8 mouse cellular contexts compared by ENCODE assay signal in genomic region chrX:57052848-57053173, GRCm38 (mm10). TPM values are rescaled to one million over a fixed set of nuclear protein-coding genes. Genes with fewer than 3 reads are reported as not detected.
DNase-seq lines count a peak whose midpoint lies in the region; ATAC-seq and TF ChIP-seq lines count a peak whose summit lies in the region.

No protein-coding gene starts in this region.

- peak overlapping the region; percentile 93 for H3K27ac ChIP-seq in heart, embryonic 12.5 days (ENCODE audit: poor library complexity, severe bottlenecking)
- H3K27ac ChIP-seq in forebrain, postnatal 0 days (ENCODE audit: low read depth, low read length): peak overlapping the region; percentile 94

- peaks cover 10% of the 10 kb centered on the region; the same call in 1 of the 2 replicates for H3K36me3 ChIP-seq in heart, embryonic 12.5 days
- H3K36me3 ChIP-seq in G1E (replicated peaks): peaks cover 14% of the 10 kb centered on the region
- no peaks in the 10 kb centered on the region; the same call in 1 of the 2 replicates for H3K36me3 ChIP-seq in forebrain, postnatal 0 days (ENCODE audit: insufficient read depth)

- peak overlapping the region; percentile 56 for H3K4me2 ChIP-seq in heart, embryonic 12.5 days
- H3K4me2 ChIP-seq in forebrain, postnatal 0 days (ENCODE audit: low read depth): peak overlapping the region; percentile 48

- TF ChIP-seq CTCF in G1E (IDR thresholded peaks at IDR 0.05; ENCODE audit: low read depth, low read length): no peak
- no peak for TF ChIP-seq CTCF in forebrain, postnatal 0 days (IDR thresholded peaks at IDR 0.05; ENCODE audit: low read depth)

- peak overlapping the region; percentile 68 for H3K4me3 ChIP-seq in heart, embryonic 12.5 days
- H3K4me3 ChIP-seq in G1E (ENCODE audit: low read depth, low read length): peak overlapping the region; percentile 76
- H3K4me3 ChIP-seq in forebrain, postnatal 0 days (ENCODE audit: low read depth, low read length): peak overlapping the region; percentile 57

- ATAC-seq in heart, embryonic 12.5 days (ENCODE audit: insufficient number of reproducible peaks, low FRiP score): peak; percentile 40; the same call in 1 of the 2 replicates
- peak; percentile 51 for ATAC-seq in G1E (ENCODE audit: extremely low read depth, insufficient number of reproducible peaks, low FRiP score, poor library complexity, severe bottlenecking)
- ATAC-seq in forebrain, postnatal 0 days: peak; percentile 61
- peak; percentile 23; the same call in 1 of the 2 replicates for ATAC-seq in megakaryocyte, adult 5-6 weeks (ENCODE audit: poor library complexity, severe bottlenecking)

- no peaks in the 10 kb centered on the region for H3K27me3 ChIP-seq in heart, embryonic 12.5 days (replicated peaks)
- no peaks in the 10 kb centered on the region for H3K27me3 ChIP-seq in G1E (ENCODE audit: insufficient read depth, low read length)
- no peaks in the 10 kb centered on the region for H3K27me3 ChIP-seq in forebrain, postnatal 0 days (ENCODE audit: insufficient read depth, low read length)

- no peaks in the 10 kb centered on the region for H3K9me3 ChIP-seq in heart, embryonic 12.5 days (replicated peaks)
- H3K9me3 ChIP-seq in G1E (replicated peaks): no peaks in the 10 kb centered on the region
- no peaks in the 10 kb centered on the region for H3K9me3 ChIP-seq in forebrain, postnatal 0 days (ENCODE audit: low read length)

- DNase-seq in heart, adult 18-20 months: no peak
- DNase-seq in G1E (ENCODE audit: low spot score): no peak
- DNase-seq in forebrain, postnatal 0 days: no peak
- DNase-seq in adrenal gland, postnatal 25 days: no peak
- DNase-seq in adrenal gland, postnatal 10 days: no peak
- DNase-seq in ovary, adult 18-20 months (ENCODE audit: low spot score): no peak

- H3K4me1 ChIP-seq in heart, embryonic 12.5 days (replicated peaks): no peaks in the 10 kb centered on the region
- no peaks in the 10 kb centered on the region; the same call in 1 of the 2 replicates for H3K4me1 ChIP-seq in G1E (ENCODE audit: insufficient read depth, low read depth, low read length)
- no peaks in the 10 kb centered on the region for H3K4me1 ChIP-seq in forebrain, postnatal 0 days (ENCODE audit: insufficient read depth)

- whole genome bisulfite sequencing in heart, embryonic 12.5 days: 12% methylated on average over 4 of the region's 4 CpGs
- 19% methylated on average over 4 of the region's 4 CpGs for WGBS in forebrain, postnatal 0 days

- peak overlapping the region; percentile 76 for H3K9ac ChIP-seq in heart, embryonic 12.5 days
- peak overlapping the region; percentile 63 for H3K9ac ChIP-seq in forebrain, postnatal 0 days

RNA-seq across cellular contexts. Expression of gene Htatsf1, which starts 0.6 kb away (rescaled TPM):
- 65.5 and 68.3 TPM in 2 replicates for polyA plus RNA-seq in heart, embryonic 12.5 days (2016; fragmentation: Nextera tagmentation; extraction: Ambion mirVana)
- 10 to 100 TPM; 53.3 to 55.0 TPM for total RNA-seq in heart, adult 18-20 months (2021)
- total RNA-seq in G1E (2014; fragmentation: Nextera tagmentation): 53.4 and 58.5 TPM in 2 replicates
- total RNA-seq in G1E (2017): 56.5 and 57.1 TPM in 2 replicates
- polyA plus RNA-seq in G1E (2012): 21.2 and 22.1 TPM in 2 replicates
- total RNA-seq in forebrain, postnatal 0 days (2014; rRNA removed): 57.8 and 69.3 TPM in 2 replicates
- polyA plus RNA-seq in forebrain, postnatal 0 days (2015; fragmentation: Nextera tagmentation; extraction: Ambion mirVana): 96.3 and 109 TPM in 2 replicates
- total RNA-seq in megakaryocyte, adult 5-6 weeks (2015): 32.0 and 35.4 TPM in 2 replicates
- total RNA-seq in megakaryocyte, adult 5-6 weeks (2017): 47.7 and 49.1 TPM in 2 replicates
- total RNA-seq in adrenal gland, postnatal 25 days (2021): 47.7 and 50.1 TPM in 2 replicates
- 10 to 100 TPM; 37.2 to 43.7 TPM for total RNA-seq in adrenal gland, postnatal 10 days (2021)

RNA-seq across cellular contexts. Expression of gene Brs3, which starts 9.9 kb away (rescaled TPM):
- polyA plus RNA-seq in heart, embryonic 12.5 days (2016; fragmentation: Nextera tagmentation; extraction: Ambion mirVana): not detected in 2 replicates
- total RNA-seq in heart, adult 18-20 months (2021): not detected
- not detected in 2 replicates for total RNA-seq in G1E (2014; fragmentation: Nextera tagmentation)
- total RNA-seq in G1E (2017): 0.05 TPM in 1 of 2 replicates, not detected in the other
- polyA plus RNA-seq in G1E (2012): not detected in 2 replicates
- total RNA-seq in forebrain, postnatal 0 days (2014; rRNA removed): 0.85 and 0.90 TPM in 2 replicates
- polyA plus RNA-seq in forebrain, postnatal 0 days (2015; fragmentation: Nextera tagmentation; extraction: Ambion mirVana): 0.80 and 1.1 TPM in 2 replicates
- not detected in 2 replicates for total RNA-seq in megakaryocyte, adult 5-6 weeks (2015)
- not detected in 2 replicates for total RNA-seq in megakaryocyte, adult 5-6 weeks (2017)
- not detected in 2 replicates for total RNA-seq in adrenal gland, postnatal 25 days (2021)
- total RNA-seq in adrenal gland, postnatal 10 days (2021): not detected

RNA-seq across cellular contexts. Expression of gene Vgll1, which starts 35.1 kb away (rescaled TPM):
- 0.17 and 0.36 TPM in 2 replicates for polyA plus RNA-seq in heart, embryonic 12.5 days (2016; fragmentation: Nextera tagmentation; extraction: Ambion mirVana)
- total RNA-seq in heart, adult 18-20 months (2021): not detected
- not detected in 2 replicates for total RNA-seq in G1E (2014; fragmentation: Nextera tagmentation)
- total RNA-seq in G1E (2017): 0.27 TPM in 1 of 2 replicates, not detected in the other
- not detected in 2 replicates for polyA plus RNA-seq in G1E (2012)
- not detected in 2 replicates for total RNA-seq in forebrain, postnatal 0 days (2014; rRNA removed)
- polyA plus RNA-seq in forebrain, postnatal 0 days (2015; fragmentation: Nextera tagmentation; extraction: Ambion mirVana): not detected in 2 replicates
- not detected in 2 replicates for total RNA-seq in megakaryocyte, adult 5-6 weeks (2015)
- not detected in 2 replicates for total RNA-seq in megakaryocyte, adult 5-6 weeks (2017)
- total RNA-seq in adrenal gland, postnatal 25 days (2021): not detected in 2 replicates
- total RNA-seq in adrenal gland, postnatal 10 days (2021): not detected
